Mouse (Mus musculus) CD8-positive naive resting alpha-beta T cell, adult 2 months (primary cell): ENCODE measurements around the gene Rock2.

Source experiments
- DNase-seq, 2 experiments: peaks; one replicate each; pipeline ENCODE4 v3.0.0; 2022; ENCODE audit warnings: low read depth in 2 of 2, low spot score in 2 of 2

Gene Rock2

DNA sequence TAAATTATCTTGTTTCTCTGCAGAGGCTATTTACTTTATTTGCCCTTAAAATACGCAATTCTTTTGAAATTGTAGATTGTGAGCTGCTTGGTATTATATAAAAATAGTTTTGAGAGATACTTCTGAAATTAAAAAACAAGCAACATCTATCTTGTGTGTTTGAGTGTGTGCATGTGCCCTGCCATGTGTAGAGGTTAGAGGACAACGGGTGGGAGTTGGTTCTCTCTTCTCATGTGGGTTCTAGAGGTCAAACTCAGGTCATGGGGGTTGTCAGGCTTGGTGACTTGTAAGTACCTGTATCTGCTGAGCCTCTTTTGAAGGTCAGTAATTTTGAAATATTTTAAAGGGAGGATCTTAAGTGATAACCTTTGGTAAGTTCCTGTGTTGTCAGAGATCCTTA lies 3.5 kb downstream of the Rock2 start:
- DNase-seq = no peak

DNA sequence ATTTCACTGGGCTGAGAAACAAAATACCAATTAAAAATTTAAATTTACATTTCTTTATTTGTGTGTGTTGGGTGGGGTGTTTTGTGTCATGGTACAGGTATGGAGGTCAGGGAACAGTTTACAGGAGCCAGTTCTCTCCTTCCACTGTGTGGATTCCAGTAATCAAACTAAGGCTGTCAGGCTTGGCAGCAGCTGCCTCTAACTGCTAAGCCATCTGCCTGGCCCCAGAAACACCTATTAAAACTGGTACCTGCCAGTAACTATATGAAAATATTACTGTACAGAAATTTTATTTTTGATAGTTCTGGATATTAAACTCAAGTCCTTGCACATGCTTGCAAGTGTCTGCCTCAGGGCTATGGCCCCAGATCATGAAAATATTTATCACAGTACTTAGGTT lies 4.1 kb downstream of the Rock2 start:
- DNase-seq = no peak

DNA sequence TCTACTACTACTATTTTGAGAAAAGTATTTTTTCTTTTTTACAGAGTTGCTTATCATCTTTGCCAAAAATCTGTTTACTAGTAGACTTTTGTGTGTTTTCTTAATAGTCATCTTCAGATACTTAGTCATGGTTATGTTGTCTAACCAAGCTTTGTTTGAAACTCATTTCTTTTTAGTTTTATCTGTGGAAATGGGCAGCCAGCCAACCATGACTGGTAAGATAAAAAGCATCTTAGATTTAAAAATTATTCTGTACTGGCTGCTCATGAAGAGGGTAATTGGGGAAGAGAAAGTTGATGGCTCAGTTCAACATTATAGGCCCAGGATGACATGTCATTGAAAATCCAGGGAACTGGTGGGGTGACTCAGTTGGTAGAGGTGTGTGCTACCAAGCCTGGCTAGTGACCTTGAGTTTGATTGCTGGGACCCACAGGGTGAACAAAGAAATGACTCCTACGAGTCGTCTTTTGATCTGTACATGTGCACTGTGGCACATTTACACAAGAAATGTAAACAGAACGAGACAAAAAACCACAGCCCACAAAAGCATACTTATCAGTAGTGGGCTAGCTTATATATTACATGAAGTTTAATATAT lies 6.0 kb downstream of the Rock2 start:
- no peak for DNase-seq

DNA sequence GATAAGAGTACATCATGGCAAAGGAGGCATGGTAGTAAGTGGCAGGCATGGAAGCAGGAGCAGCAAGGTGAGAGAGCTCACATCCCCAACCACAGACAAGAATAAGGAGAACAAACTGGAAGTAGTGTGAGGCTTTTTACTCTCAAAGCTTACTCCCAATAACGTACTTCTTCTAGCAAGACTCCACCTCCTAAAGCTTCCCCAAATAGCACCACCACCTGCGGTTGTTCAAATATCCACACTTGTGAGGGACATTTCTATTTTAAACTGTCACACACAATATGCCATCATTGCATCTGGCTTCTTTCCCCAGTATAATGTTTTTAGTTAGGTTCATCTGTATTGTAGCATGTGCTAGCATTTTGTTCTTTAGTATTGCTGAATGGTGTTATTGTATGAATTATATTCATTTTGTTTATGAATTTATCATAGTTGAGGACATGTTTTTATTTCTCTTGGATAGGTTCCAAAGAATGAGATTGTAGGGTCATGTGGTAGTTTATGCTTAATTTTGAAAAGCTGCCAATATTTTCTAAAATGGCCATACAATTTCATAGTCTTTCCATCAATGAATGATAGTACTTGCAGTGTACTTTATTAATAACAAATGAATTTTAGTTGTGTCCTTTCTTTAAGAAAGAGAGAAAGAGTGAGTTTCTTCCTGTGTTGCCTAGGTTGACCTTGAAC lies 9.4 kb downstream of the Rock2 start:
- DNase-seq = no peak

DNA sequence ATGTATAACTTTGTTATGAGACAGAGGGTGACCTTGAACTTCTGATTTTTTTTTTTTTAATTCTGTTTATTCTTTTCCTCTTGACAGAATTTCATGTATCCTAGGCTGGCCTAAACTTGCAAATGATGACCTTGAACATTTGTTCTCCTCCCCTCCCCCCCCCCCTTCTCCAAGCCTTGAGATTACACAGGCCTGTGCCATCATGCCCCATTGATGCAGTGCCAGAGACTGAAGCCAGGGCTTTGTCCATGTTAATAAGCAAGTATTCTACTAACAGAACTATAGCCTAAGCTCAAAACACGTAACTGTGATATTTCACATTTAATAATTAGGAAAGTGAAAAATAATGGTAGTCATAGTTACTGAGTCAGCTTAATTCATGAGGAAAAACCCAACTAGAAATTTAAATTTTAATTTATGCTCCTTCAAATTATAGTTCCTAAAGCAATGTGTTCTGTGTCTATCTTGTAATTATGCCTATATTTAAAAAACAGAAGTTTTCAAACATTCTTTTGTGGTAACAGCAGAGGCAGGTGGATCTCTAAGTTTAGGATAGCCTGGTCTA lies 12.7 kb downstream of the Rock2 start:
- no peak for DNase-seq

DNA sequence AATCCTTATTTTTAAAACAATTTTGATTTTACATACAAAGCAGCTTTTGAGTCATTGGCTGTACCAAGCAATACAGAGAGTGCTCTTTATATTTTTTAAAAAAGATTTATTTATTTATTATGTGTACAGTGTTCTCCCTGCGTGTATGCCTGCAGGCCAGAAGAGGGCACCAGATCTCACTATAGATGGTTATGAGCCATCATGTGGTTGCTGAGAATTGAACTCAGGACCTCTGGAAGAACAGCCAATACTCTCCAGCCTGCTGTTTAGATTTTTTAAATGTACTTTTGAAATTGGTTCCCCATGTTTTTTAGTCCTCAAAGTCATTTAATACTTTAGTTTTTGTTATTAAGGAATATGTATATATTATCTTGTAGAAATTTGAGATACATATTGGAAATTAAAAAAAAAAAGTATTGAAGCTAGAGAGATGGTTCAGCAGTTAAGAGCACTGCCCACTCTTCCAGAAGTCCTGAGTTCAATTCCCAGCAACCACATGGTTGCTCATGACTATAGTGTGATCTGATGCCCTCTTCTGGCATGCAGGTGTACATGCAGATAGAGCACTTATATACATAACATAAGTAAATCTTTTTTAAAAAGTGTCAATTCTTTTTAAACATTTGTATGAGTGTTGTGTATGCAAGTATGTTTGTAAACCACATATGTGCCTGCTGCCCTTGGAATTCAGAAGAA lies 13.4 kb downstream of the Rock2 start:
- no peak for DNase-seq

DNA sequence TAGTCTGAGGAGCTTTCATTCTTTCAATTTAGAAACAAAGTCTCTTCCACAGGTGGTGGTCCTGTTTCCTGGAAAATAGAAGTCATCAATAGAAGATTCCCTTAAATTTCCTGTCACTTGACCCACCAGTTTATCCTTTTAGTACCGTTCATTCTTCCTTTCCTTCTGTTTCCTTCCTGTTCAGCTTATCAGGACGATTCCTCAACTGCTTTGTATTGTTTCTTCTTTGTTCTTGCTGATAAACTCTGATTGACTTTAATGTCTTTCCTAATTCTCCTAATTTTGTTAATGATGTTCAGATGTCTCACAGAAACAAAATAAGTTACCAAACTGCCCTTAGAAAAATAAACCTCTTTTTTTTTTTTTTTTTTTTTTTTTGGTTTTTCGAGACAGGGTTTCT lies 16.8 kb downstream of the Rock2 start:
- no peak for DNase-seq

DNA sequence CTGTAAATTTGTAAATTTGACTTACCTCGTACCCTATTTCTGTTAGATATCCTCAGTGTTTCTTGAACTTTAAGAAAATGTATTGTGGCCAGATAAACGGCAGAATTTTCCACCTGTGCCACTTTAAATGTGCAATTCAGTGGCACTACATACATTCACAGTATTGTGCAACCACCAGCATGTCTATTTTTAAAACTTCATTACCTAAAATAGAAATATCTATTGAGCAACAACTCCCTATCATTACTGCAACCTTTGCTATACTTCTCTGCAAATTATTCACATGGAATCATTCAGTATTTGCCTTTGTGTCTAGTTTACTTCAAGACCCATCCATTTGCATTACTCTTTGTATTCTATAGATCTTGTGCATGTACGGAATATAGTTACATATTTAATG lies 17.9 kb downstream of the Rock2 start:
- no peak for DNase-seq

DNA sequence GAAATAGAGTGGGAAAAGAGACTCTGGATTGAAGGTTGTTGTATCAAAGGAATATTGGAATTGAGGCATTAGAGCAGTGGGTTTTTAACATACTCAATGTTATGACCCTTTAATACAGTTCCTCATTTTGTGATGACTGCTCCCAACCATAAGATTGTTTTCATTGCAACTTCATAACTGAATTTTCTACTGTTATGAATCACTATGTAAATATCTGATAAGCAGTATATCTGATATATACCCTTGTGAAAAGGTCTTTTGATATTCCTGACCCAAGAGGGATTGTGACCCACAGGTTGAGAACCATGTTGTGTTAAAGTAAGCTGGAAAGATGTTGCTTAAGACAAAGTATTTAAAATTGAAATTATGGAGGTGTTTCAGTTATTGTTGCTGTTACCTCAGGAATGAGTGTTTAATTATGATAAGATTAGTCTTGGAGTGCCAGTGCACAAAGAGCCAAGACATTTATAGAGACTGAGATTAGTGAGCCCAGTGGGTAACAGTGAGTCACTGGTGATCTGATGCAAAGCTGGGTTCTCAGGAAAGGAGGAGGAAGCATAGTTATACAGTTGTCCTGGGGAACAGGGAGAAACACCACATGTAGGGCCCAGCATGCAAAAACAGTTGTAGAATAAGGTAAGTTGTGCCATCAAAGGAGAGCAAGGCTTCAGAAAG lies 25.6 kb downstream of the Rock2 start:
- DNase-seq = no peak

DNA sequence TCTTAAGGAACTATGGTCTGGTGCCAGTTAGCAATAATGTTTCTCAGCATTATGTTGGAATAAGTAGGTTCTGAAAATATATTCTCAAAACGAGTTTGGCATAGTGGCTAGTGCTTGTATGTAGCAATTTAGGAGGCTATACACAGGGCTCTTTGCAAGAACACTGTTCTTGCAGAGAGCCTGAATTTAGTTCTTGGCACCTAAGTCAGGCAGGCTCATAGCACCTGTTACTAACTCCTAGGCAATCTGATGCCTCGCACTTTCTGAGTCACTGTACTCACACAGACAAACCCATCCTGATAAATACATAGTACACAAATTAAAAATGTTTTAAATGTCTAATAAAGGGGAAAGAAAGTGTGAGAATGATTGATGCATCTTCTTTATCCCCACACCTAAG lies 33.2 kb downstream of the Rock2 start:
- no peak for DNase-seq

DNA sequence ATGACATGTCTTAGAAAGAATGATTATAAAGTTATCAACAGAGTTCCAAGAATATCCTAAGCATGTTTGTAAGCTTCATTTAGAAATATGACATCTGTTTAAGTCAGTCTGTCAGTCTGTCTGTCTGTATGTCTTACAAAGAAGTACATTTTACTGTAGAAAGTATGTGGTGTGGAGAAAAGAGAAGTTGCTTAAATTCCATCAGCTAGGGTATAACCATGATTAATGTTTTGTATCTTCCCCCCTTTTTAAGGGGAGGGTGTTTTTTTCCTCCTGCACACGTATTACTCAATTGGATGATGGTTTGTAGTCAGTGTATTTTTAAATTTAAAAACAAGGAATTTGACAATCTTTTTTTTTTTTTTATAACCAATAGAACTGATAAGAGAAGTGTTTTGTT lies 39.7 kb downstream of the Rock2 start:
- DNase-seq = no peak

DNA sequence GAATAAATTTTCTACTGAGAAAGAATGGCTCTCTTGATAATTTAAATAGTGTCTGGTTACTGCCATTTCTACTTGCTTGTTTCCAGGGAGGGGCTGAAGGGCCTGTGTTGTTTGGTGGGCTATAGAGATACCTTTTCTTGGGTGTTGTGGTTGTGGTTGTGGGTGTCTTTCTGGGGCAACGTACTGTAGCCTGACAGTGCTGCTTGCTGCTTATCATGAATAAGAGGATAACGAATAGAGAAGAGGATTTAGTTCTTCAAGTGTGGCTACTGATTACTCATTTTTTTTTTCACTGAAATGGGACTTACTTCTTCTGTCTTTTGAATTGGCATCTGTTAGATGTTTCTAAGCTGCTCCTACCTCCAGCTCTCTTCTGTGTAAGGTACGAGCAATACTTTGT lies 47.3 kb downstream of the Rock2 start:
- DNase-seq = no peak

DNA sequence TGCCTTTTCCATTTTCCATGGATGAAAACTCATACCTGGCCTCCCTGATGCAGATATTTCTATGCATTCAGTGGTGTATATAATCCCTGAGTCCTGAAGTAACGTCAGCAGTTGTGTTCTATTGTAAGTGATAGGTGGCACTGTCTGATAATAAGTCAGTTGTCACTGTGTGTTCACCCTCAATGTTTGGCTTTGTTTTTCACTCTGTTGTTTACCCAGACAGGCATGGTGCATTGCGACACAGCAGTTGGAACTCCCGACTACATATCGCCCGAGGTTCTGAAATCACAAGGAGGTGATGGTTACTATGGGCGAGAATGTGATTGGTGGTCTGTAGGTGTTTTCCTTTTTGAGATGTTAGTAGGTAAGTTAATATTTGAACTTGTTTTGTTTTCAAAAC lies 53.5 kb downstream of the Rock2 start:
- DNase-seq = no peak

DNA sequence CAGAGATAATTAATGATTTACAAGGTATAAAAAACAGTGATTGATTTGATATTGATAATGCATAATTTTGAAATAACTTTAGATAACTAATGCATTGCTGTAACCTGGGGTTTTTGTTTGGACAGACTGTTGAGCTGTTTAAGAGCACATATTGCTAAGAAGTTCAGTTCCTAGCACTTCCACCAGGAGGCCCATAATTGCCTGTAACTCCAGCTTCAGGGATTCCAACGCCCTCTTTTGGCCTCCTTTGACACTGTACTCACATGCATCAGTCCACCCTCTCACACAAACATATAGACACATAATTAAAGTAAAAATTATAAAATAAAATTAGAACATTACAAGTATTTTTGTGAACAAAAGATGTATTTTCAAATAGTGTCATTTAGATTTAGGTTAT lies 64.2 kb downstream of the Rock2 start:
- DNase-seq = peak in 1 of 2 experiments; percentile 15

DNA sequence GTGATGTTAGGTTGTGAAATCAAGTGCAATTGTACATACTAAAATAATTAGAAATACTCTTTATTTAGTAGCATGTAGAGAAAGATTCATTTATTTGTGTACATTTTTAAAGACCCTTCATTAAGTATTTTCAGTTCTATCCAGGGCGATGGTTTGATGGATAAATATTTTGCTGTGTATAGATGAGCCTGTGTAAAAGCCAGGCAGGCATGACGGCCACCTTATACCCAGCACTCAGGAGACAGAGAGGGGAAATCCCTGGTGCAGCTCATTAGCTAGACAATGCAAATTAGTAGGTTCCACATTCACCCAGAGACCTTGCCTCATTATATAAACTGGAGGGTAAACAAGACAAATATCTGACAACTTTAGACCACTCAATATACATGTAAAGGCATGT lies 68.7 kb downstream of the Rock2 start:
- no peak for DNase-seq

DNA sequence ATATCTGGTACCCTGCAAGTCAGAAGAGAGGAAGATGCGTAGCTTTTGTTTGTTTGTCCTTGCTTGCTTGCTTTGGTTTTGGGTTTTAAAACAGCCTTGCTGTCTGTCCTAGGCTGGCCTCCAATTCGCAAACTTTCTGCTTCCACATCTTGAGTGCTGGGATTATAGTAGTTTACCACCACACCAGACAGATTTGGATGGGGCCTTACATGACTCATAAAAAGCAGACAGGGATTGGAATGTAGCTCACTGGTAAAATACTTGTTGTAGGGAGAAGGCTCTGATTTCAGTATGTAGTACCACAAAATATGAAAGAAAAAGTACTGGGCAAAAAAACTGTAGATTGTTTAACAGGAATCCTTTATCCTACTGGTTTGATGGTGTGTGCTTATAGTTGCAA lies 72.1 kb downstream of the Rock2 start:
- no peak for DNase-seq

DNA sequence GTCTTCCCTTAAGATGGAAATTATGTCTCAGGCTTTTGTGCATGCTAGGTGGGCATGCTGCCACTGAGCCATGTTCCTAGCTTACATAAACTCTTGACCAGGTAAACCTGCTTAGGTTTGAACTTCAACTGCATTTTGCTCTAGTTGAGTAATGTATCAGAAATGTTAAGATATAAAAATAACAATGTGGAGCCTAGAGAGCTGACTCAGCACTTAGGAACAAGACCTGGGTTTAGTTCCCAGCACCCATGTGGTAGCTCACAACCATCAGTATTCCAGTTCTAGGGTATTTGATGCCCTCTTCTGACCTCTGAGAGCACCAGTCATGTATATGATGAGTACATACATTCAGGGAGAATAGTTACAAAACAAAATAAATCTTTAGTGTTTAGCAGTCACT lies 82.4 kb downstream of the Rock2 start:
- no peak for DNase-seq

DNA sequence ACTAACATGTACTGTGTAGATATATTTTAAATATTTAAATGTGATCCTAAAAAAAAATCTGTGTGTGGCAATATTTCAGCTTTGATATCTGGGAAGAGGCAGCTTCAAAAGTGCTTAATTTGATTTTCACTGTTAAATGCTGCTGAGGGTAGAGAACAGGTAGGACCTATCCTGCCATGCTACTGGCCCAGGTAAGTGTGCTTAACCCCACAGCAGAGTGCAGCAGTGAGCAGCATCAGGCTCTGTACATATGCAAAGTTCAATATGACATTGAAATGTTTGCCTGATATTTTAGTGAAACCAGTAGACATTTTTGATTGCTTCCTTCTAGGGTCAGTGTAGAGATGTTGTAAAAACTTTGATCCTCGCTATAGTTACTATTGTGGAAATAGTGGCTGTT lies 91.1 kb downstream of the Rock2 start:
- DNase-seq = no peak

DNA sequence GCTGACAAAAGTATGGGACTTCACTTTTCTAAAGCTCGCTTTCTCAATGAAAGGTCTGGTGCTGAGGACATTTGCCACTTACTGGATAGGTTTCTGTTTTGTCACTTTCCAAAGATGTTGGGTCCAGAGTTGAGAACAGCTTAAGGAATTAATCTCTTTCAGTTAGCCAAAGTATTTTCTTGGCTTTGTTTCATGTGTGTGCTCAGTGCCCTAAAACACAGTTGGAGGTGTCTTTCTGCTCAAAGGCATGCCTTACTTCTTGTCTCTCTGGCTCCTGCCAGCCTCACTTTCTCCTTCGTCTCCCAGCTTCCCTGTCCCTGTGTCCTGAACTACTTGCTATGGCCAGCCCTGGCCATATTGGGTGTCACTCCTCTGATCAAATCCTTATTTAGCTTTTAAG lies 96.7 kb downstream of the Rock2 start:
- no peak for DNase-seq

DNA sequence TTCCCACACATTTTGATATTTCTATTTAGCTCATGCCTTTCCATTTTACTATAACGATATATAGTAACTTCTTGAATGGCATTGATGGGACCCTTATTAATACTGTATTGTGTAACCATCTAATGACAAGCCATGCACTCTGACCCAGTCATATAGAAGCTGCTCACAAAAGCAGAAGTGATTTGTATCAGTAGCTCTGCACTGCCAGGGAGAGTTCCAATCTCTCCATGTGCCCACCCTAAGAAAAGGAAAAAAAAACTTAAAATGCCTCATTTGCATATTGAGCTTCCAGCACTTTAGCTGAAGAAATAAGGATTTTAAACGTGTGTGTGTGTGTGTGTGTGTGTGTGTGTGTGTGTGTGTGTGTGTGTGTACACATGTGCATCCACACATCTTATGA lies 97.7 kb downstream of the Rock2 start:
- no peak for DNase-seq

DNA sequence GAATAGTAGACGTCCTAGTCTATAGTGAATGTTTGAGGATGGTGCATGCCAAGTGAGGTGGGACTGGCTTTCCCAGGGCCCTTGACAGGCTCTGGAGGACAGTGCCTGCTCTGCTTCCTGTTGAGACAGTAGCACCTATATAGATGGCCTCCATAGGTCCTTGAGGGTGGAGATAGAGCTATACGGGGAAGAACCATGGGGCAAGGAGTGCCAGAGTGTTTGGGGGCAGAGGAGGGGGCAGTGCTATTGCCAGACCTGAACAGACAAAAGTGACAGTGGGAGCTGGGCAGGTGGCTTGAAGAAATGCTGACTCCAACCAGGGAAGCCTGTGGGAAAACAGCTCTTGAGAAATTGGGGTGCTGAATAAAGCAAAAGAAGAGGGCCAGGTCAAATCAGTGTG lies 99.6 kb downstream of the Rock2 start:
- no peak for DNase-seq

DNA sequence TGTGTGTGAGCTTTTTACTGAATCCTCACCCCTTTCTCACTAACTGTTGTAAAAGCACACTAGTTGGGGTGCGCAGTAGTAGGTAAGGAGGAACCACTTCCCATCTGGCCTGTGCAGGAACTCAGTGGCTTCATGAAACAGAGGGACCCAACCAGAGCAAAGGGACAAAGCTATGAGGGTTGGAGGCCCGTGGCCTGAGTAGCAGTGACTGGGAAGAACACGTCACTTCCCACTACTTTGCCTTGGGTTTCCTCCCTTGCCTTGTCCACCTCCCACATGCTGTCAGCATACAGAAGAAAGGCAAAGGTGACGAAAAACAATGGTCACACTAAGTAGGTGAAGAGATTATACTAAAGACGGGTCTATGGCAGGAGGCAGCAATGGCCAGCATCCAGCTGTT lies 101.6 kb downstream of the Rock2 start:
- no peak for DNase-seq
